Mouse (Mus musculus): ENCODE measurements around the gene Gm5294. TPM values are rescaled to one million over a fixed set of nuclear protein-coding genes. Genes with fewer than 3 reads are reported as not detected.

Gm5294 gene
- polyA plus RNA-seq, 1 experiment = not detected

GRCm38 (mm10) chr5:138857811-138858251 lies 38.0 kb downstream of the Gm5294 start:
- TF ChIP-seq CTCF (IDR thresholded peaks at IDR 0.05; ENCODE audit: extremely low read depth, insufficient read length, insufficient replicate concordance, low read depth, low read length) (no peak), POLR2A (IDR thresholded peaks at IDR 0.05; ENCODE audit: low read depth, low read length) (no peak)
- peaks cover 6% of the 10 kb centered on the region for H3K4me1 ChIP-seq (ENCODE audit: control insufficient read depth, insufficient read depth, insufficient read length, low read length)
- no peaks in the 10 kb centered on the region for H3K36me3 ChIP-seq (ENCODE audit: control insufficient read depth, insufficient read depth, low read length)
- 17% methylated on average over 13 of the region's 13 CpGs for WGBS
- H3K27me3 ChIP-seq (ENCODE audit: control insufficient read depth, insufficient read depth, low read length) = no peaks in the 10 kb centered on the region
- no peak overlapping the region for H3K4me3 ChIP-seq (ENCODE audit: low read depth, low read length)
- H3K27ac ChIP-seq (ENCODE audit: insufficient read depth, low read depth, low read length) = no peak overlapping the region

DNA sequence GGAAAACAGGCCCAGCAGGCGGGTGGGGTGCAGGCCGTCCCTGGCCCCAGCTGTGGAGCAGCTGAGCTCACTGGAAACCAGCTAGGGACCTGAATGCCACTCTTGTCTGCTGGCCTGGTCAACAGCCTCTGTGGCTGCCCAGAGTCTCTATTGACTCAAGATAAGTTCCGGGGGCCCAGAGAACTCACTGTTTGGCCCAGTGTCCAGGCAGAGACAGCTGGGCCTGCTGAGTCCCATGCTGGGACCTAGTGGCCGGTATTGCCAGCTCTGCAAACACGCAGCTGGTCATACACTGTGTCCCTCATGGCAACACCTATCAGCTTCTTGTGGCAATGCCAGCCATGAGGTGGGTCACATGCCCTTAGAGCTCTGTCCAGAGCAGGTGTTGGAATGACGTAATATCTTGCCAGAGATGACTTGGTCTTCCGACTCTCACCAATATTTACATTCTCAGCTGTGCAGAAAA lies 43.8 kb downstream of the Gm5294 start:
- 42% methylated on average over 7 of the region's 7 CpGs for WGBS
- no peak overlapping the region for H3K27ac ChIP-seq (ENCODE audit: insufficient read depth, low read depth, low read length)

DNA sequence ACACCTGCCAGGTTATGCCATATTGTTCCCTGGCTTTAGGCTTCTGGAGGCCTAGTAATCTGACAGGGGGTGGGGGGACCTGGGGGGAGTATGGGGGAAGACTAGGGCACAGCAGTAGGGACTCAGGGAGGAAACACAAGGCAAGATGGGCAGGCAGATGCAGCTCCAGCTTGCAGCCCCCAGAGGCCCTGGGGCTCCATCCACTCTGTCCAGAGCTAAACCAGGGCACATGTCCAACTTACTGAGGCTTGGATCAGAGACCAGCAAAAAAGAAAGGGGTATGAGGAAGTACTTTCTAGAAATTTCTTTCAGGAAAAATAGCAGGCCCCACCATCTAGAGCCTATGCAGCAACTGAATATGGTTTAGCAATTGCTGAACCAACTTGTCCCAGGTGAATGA lies 44.3 kb downstream of the Gm5294 start:
- no peak for TF ChIP-seq POLR2A (IDR thresholded peaks at IDR 0.05; ENCODE audit: low read depth, low read length)
- TF ChIP-seq CTCF (IDR thresholded peaks at IDR 0.05; ENCODE audit: extremely low read depth, insufficient read length, insufficient replicate concordance, low read depth, low read length) = no peak
- H3K27me3 ChIP-seq (ENCODE audit: control insufficient read depth, insufficient read depth, low read length) = no peaks in the 10 kb centered on the region
- no peak overlapping the region for H3K4me3 ChIP-seq (ENCODE audit: low read depth, low read length)
- no peak overlapping the region for H3K27ac ChIP-seq (ENCODE audit: insufficient read depth, low read depth, low read length)
- peaks cover 4% of the 10 kb centered on the region; the same call in 1 of the 2 replicates for H3K4me1 ChIP-seq (ENCODE audit: control insufficient read depth, insufficient read depth, insufficient read length, low read length)
- H3K36me3 ChIP-seq (ENCODE audit: control insufficient read depth, insufficient read depth, low read length) = no peaks in the 10 kb centered on the region

More for the DNA sequence above, 43.8 kb downstream of the Gm5294 start:
- Histone ChIP-seq H3K27me3 (ENCODE audit: control insufficient read depth, insufficient read depth, low read length) (no peaks in the 10 kb centered on the region), H3K4me1 (ENCODE audit: control insufficient read depth, insufficient read depth, insufficient read length, low read length) (peaks cover 4% of the 10 kb centered on the region; the same call in 1 of the 2 replicates), H3K4me3 (ENCODE audit: low read depth, low read length) (no peak overlapping the region), H3K36me3 (ENCODE audit: control insufficient read depth, insufficient read depth, low read length) (no peaks in the 10 kb centered on the region)
- no peak for TF ChIP-seq POLR2A (IDR thresholded peaks at IDR 0.05; ENCODE audit: low read depth, low read length)
- no peak for TF ChIP-seq CTCF (IDR thresholded peaks at IDR 0.05; ENCODE audit: extremely low read depth, insufficient read length, insufficient replicate concordance, low read depth, low read length)

- Histone ChIP-seq H3K27ac (ENCODE audit: insufficient read depth, low read depth, low read length) (no peak overlapping the region), H3K27me3 (ENCODE audit: control insufficient read depth, insufficient read depth, low read length) (no peaks in the 10 kb centered on the region), H3K4me1 (ENCODE audit: control insufficient read depth, insufficient read depth, insufficient read length, low read length) (peaks cover 4% of the 10 kb centered on the region; the same call in 1 of the 2 replicates), H3K4me3 (ENCODE audit: low read depth, low read length) (no peak overlapping the region), H3K36me3 (ENCODE audit: control insufficient read depth, insufficient read depth, low read length) (no peaks in the 10 kb centered on the region)
- TF ChIP-seq CTCF (IDR thresholded peaks at IDR 0.05; ENCODE audit: extremely low read depth, insufficient read length, insufficient replicate concordance, low read depth, low read length) = no peak
- TF ChIP-seq POLR2A (IDR thresholded peaks at IDR 0.05; ENCODE audit: low read depth, low read length) = no peak
- 44% methylated on average over 7 of the region's 7 CpGs for WGBS
Observed at GRCm38 (mm10) chr5:138864880-138865279, 45.0 kb downstream of the Gm5294 start.

GRCm38 (mm10) chr5:138865637-138866036 lies 45.8 kb downstream of the Gm5294 start:
- Histone ChIP-seq H3K27ac (ENCODE audit: insufficient read depth, low read depth, low read length) (no peak overlapping the region), H3K4me1 (ENCODE audit: control insufficient read depth, insufficient read depth, insufficient read length, low read length) (peaks cover 6% of the 10 kb centered on the region; the same call in 1 of the 2 replicates), H3K4me3 (ENCODE audit: low read depth, low read length) (no peak overlapping the region), H3K36me3 (ENCODE audit: control insufficient read depth, insufficient read depth, low read length) (no peaks in the 10 kb centered on the region), H3K27me3 (ENCODE audit: control insufficient read depth, insufficient read depth, low read length) (no peaks in the 10 kb centered on the region)
- WGBS = 51% methylated on average over 4 of the region's 4 CpGs
- no peak for TF ChIP-seq POLR2A (IDR thresholded peaks at IDR 0.05; ENCODE audit: low read depth, low read length)
- TF ChIP-seq CTCF (IDR thresholded peaks at IDR 0.05; ENCODE audit: extremely low read depth, insufficient read length, insufficient replicate concordance, low read depth, low read length) = no peak

Other genes with a start within 250 kb of the Gm5294 start
- gene Zfp68, start 200.3 kb upstream of the Gm5294 start, polyA plus RNA-seq (2012; rRNA removed) = 1.3 and 2.0 TPM in 2 replicates
- 0.28 and 0.62 TPM in 2 replicates for gene A430033K04Rik, start 197.2 kb upstream of the Gm5294 start, polyA plus RNA-seq (2012; rRNA removed)
- 3.4 and 7.5 TPM in 2 replicates for gene Fam20c, start 65.6 kb upstream of the Gm5294 start, polyA plus RNA-seq (2012; rRNA removed)
- gene Pdgfa, start 177.3 kb downstream of the Gm5294 start, polyA plus RNA-seq (2012; rRNA removed) = 39.7 and 74.2 TPM in 2 replicates